Mouse (Mus musculus) cerebellum, adult (tissue): ENCODE results near the gene Dock3.

Experiments
- ATAC-seq: cut with Nextera tagmentation; 2 replicates; pipeline ENCODE4 v1.9.2; 2017; ENCODE audit warnings: mild to moderate bottlenecking, moderate library complexity, mixed read lengths; ENCODE audit not compliant: insufficient number of reproducible peaks, low FRiP score, low TSS enrichment

Dock3 gene

GRCm38 (mm10) chr9:107231539-107232139, at the start of gene Dock3:
Gene Dock3 (minus strand): TSS chr9:107231909.
- ATAC-seq: peak; percentile 87

- ATAC-seq: no peak
Observed at GRCm38 (mm10) chr9:107280322-107281027, 48.8 kb upstream of the Dock3 start.

- no peak for ATAC-seq
Observed at GRCm38 (mm10) chr9:107279378-107280321, 47.9 kb upstream of the Dock3 start.

- peak; percentile 73 for ATAC-seq
Observed at GRCm38 (mm10) chr9:107278527-107279377, 47.0 kb upstream of the Dock3 start.

GRCm38 (mm10) chr9:107278126-107278525, 46.4 kb upstream of the Dock3 start:
- 0 out of 2 replicates have a peak, but pooled peaks have one; percentile 19 for ATAC-seq

GRCm38 (mm10) chr9:107277603-107278002, 45.9 kb upstream of the Dock3 start:
- ATAC-seq: no peak

GRCm38 (mm10) chr9:107275710-107276109, 44.0 kb upstream of the Dock3 start:
- no peak for ATAC-seq

GRCm38 (mm10) chr9:107274751-107275150, 43.0 kb upstream of the Dock3 start:
- ATAC-seq: no peak

- no peak for ATAC-seq
Observed at GRCm38 (mm10) chr9:107273184-107273583, 41.5 kb upstream of the Dock3 start.

- no peak for ATAC-seq
Observed at GRCm38 (mm10) chr9:107272284-107272683, 40.6 kb upstream of the Dock3 start.

- no peak for ATAC-seq
Observed at GRCm38 (mm10) chr9:107271177-107271938, 39.6 kb upstream of the Dock3 start.

- ATAC-seq: no peak
Observed at GRCm38 (mm10) chr9:107269772-107270171, 38.1 kb upstream of the Dock3 start.

- ATAC-seq: no peak
Observed at GRCm38 (mm10) chr9:107267721-107268402, 36.2 kb upstream of the Dock3 start.

- ATAC-seq: no peak
Observed at GRCm38 (mm10) chr9:107267028-107267427, 35.3 kb upstream of the Dock3 start.

GRCm38 (mm10) chr9:107264731-107265130, 33.0 kb upstream of the Dock3 start:
- no peak for ATAC-seq

- no peak for ATAC-seq
Observed at GRCm38 (mm10) chr9:107263912-107264311, 32.2 kb upstream of the Dock3 start.

GRCm38 (mm10) chr9:107262375-107262774, 30.7 kb upstream of the Dock3 start:
- no peak for ATAC-seq

- ATAC-seq: no peak
Observed at GRCm38 (mm10) chr9:107261792-107262191, 30.1 kb upstream of the Dock3 start.

GRCm38 (mm10) chr9:107260836-107261235, 29.1 kb upstream of the Dock3 start:
- no peak for ATAC-seq
